Mouse (Mus musculus) spleen, postnatal 36 days (tissue): ENCODE results near the gene Irs2.
A peak's percentile ranks its signal among the peaks of the same experiment; 100 is the strongest.

ENCODE experiments used
- DNase-seq, 2 experiments: peaks; one replicate each; pipeline ENCODE4 v3.0.0; 2022; ENCODE audit warnings: low spot score in 2 of 2, mixed read lengths in 1 of 2

The Irs2 gene

GRCm38 (mm10) chr8:10952706-10953105 lies 55.6 kb downstream of the Irs2 start:
- no peak for DNase-seq

DNA sequence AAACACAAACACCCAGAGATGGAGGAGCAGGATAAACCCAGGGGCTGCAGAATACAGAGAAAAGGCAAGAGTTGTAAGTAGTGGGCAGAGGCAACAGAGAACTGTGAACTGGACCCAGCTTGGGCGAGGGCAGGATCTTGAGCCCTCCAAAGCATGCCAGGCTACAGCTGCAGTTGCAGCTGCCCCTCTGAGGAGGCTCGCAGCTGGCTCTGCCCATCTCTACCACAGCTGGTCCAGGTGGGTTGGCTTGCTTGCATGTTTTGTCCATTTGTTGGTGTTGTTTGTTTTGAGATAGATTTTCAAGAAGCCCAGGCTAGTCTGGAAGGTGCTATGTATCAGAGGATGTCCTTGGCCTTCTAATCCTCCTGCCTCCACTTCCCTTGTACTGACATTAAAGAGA lies 56.0 kb downstream of the Irs2 start:
- DNase-seq, result no peak

DNA sequence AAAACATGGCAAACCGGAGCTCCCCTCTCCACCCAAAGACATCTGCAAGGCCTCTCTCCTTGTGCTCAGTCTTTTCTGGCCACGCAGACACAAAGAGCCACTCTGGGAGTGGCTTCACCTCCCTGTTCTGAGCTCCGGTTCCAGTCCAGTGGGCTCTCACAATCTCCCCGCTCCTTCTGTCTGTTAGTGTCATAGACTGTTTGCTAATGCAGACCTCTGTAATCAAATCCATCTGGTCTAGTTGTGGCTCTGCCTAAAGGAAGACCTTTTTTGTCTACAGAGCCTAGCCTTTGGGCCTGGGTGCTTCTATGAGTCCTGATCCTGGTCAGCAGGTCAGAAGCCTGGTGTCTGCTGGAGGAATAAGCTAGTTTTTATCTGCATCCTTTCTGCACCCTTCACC lies 56.7 kb downstream of the Irs2 start:
- no peak for DNase-seq

- DNase-seq, result peak; percentile 83 to 85
Observed at GRCm38 (mm10) chr8:10945939-10946740, 62.1 kb downstream of the Irs2 start.

DNA sequence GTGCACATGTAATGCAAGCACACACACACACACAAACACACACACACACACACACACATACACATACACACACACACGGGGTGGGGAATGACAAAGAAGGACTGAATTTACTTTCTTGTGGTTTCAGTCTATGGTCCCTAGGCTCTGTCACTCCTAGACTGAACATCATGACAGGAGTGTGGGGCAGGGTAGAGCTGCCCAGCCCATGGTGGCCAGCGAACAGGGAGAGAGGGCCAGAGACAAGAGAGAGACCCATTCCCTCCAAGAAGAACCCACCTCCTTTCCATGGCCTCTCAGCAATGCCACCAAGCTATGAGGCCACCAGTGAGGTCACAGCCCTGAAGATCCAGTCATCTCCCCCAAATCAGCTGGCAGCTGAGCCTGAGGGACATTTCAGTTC lies 62.8 kb downstream of the Irs2 start:
- DNase-seq, result no peak

GRCm38 (mm10) chr8:10943314-10944060 lies 64.8 kb downstream of the Irs2 start:
- DNase-seq, result no peak

- DNase-seq, result no peak
Observed at GRCm38 (mm10) chr8:10939883-10940282, 68.4 kb downstream of the Irs2 start.

GRCm38 (mm10) chr8:10939210-10939782 lies 69.0 kb downstream of the Irs2 start:
- DNase-seq, result no peak

- no peak for DNase-seq
Observed at GRCm38 (mm10) chr8:10938284-10938683, 70.0 kb downstream of the Irs2 start.

- no peak for DNase-seq
Observed at GRCm38 (mm10) chr8:10936646-10937045, 71.6 kb downstream of the Irs2 start.

GRCm38 (mm10) chr8:10935231-10935630 lies 73.0 kb downstream of the Irs2 start:
- no peak for DNase-seq
